Mouse (Mus musculus) frontal cortex, adult (tissue): ENCODE measurements around the gene Kank2.

ENCODE experiments used
- ATAC-seq: cut with Nextera tagmentation; 2 replicates; pipeline ENCODE4 v1.9.2; 2017; ENCODE audit warnings: mild to moderate bottlenecking, moderate library complexity, mixed read lengths; ENCODE audit not compliant: low TSS enrichment

Gene Kank2

GRCm38 (mm10) chr9:21798345-21799009 is at the start of gene Kank2:
Kank2 (minus strand) TSS chr9:21798744.
- ATAC-seq: peak; percentile 73

GRCm38 (mm10) chr9:21847926-21848325 is 49.4 kb upstream of the Kank2 start:
- ATAC-seq: no peak

- no peak for ATAC-seq
Measured at GRCm38 (mm10) chr9:21847425-21847824, 48.9 kb upstream of the Kank2 start.

DNA sequence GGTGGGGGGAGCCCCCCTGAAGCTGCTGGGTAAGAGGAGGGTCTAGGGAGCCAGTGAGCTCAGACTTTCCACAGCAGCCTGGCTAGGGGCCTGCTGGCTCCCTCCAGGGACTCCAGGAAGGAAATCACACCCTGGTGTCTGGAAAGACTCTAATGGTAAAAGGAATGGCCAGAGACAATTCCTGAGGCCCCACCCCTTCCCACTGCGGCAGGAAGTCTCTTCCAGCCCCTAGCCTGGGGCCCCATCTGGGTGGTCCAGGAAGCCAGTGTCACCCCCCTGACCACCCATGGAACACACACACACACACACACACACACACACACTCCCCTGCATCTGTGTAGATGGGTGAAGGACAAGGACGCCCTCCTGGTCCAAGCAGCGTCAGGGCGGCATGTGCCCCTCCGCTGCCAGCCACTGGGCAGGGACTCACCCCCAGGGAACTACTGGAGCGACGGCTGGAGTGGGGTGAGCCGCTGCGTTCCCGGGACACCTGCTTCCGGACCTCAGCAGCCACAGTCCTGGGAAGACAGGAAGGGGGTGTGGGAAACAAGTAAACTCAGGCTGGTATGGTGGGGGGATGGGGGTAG is 48.3 kb upstream of the Kank2 start:
- no peak for ATAC-seq

- no peak for ATAC-seq
Measured at GRCm38 (mm10) chr9:21845381-21846080, 47.0 kb upstream of the Kank2 start.

- peak; percentile 94 for ATAC-seq
Measured at GRCm38 (mm10) chr9:21843086-21843485, 44.5 kb upstream of the Kank2 start.

DNA sequence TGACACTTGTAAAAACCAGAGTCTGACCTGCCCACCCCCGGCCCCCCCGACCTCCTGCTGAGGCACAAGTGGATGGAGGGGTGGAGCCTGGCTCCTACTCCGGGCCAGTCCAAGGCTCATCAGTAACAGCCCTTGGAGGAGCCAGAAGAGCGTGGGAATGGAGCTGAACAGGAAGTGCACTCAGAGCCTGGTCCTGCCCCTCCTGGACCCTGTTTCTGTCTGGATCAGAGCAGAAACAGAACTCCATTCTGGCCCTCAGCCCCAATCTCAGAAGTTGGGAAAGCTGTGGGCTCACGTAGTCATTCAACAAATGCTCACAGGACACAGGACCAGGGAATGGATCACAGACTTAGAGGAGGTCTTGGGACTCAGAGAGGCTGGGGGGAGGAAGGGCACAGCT is 43.8 kb upstream of the Kank2 start:
- ATAC-seq: no peak

- ATAC-seq: no peak
Measured at GRCm38 (mm10) chr9:21841340-21841739, 42.8 kb upstream of the Kank2 start.

DNA sequence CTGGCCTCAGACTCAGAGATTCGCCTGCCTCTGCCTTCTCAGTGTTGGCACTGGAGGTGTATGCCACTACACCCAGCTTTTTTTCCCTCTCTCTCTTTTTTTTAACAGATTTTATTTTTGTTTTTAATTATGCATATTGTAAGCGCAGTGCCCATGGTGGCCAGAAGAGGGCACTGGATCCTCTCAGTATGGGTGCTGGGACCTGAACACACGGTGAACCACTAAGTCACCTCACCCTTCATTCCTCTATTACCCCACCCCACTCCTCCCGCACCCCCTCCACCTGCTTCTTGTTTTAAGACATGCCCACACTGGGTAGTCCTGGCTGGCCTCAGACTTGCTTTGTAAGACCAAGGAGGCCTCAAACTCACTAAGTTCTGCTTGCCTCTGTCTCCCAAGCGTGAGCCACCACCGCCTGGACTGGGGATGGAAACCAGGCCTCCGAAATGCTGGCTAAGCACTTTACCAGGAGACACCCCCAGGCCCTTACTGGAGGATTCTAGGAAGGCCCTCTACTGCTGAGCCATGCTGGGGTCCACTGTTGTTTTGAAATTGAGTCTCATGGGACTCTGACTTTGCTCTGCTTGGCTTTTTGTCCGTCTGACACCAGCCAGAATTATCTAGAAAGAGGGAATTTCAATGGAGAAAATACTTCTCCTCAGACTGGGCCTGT is 41.7 kb upstream of the Kank2 start:
- no peak for ATAC-seq

DNA sequence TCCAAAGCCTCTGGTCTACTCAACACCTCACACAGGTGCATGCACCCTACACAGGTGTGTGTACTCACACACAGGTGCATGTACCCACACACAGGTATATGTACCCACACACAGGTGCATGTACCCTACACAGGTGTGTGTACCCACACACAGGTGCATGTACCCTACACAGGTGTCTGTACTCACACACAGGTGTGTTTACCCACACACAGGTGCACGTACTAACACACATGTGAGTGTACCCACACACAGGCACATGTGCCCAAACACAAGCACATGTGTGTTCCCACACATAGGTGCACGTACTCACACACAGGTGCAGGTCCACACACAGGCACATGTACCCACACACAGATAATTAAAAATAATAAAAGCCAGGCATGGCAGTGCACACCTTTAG is 39.1 kb upstream of the Kank2 start:
- ATAC-seq: no peak

GRCm38 (mm10) chr9:21835258-21835912 is 36.8 kb upstream of the Kank2 start, which contains the start of gene Angptl8:
Angptl8 (plus strand) TSS chr9:21835510.
- no peak for ATAC-seq

GRCm38 (mm10) chr9:21831558-21832240 is 33.2 kb upstream of the Kank2 start:
- no peak for ATAC-seq

DNA sequence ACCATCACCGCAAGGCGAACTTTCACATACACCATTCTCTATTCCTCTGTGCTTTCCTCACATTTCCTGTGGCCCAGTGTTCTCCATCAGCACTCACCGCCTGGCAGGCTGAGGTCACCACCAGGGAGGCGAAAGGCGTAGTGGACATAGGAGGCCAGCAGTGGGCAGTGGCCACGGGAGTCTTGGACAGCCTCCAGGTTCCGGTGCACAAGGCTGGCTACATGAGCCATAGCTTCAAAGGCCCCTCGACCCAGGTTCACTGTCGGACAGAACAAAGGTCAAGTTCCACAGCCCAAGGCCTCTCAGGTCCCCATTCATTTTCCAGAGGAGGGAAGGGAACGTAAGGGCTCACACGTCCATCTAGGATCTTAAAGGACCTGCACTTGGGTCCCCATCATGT is 32.4 kb upstream of the Kank2 start:
- no peak for ATAC-seq

DNA sequence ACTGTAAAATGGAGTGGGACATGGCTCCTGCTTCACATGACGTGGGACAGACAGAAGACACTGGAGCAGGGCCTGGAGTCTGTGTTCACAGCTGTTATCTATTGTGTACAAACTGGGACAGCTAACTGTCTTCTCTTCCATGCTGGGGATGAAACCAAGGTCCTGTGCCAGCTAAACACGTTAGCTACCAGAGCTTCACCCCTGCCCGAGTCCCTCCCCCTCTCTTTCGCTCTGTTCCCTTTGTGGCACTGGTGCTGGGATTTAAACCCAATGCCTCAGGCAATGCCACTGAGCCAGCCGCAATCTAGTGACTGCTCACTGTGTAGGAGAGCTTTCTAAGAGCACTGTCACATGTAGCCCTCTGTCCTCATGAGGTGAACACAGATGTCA is 31.9 kb upstream of the Kank2 start:
- no peak for ATAC-seq

DNA sequence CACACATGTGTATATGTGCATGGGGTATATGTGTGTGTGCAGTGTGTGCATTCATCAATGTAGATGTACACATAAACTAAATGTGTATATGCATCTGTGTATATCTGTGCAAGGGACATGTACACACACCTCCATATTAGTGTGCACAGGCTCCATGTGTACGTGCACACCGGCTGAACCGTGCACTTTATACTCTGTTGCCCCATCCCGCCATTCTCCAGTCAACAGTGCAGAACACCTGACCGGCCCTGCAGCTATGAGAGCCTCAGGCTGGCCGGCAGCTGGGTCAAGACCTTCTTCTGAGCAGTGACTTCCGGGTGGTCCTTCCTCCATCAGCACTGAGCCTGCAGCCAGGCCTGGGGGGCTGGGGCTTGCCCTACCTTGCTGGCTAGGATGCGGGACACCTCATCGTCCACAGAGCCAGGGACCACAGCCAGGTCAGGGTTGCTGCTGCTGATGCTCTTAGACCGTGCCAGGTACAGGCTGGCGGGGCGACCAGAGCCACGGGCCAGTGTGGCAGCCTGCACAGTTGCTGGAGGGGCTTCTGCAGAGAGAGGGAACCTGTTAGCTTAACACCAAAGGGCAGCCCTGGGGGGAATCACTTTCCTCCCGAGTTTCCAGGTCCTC is 31.4 kb upstream of the Kank2 start:
- ATAC-seq: no peak

DNA sequence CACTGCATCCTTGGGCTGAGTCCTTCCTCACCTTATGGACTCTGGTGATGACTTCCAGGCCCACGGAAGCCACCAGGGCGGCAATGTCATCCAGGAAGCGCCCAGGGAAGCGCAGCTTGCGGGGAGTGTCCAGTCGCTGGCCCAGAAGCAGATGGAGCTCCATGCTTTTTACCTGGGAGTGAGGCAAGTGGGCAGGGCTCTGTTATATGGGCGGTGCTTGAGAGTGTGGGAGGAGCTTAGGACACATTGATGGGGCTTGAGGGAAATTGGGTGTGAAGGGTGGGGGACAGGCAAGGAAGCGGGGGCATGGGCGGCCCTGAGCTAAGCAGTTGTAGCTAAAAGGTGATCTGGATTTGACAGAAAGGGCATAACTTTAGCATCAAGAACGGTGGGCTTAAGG is 25.8 kb upstream of the Kank2 start:
- ATAC-seq: no peak

DNA sequence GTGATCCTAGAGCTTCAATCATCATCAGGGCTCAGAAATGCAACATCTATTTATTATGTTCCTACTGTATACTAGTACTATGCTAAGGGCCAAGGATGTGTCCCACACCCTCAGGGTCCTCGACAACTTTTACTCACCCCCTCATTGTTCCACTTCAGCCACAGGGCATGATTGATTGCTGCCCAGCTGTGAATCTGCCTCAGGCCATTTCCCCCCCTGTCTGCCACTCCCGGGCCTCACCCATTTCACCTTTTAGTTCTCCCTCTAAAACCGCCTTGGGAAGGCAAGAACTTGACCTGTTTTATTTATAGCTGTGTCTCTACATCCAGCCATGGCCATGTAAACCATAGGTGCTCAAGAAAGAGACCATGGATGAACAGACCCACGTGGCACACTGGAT is 25.4 kb upstream of the Kank2 start:
- no peak for ATAC-seq

DNA sequence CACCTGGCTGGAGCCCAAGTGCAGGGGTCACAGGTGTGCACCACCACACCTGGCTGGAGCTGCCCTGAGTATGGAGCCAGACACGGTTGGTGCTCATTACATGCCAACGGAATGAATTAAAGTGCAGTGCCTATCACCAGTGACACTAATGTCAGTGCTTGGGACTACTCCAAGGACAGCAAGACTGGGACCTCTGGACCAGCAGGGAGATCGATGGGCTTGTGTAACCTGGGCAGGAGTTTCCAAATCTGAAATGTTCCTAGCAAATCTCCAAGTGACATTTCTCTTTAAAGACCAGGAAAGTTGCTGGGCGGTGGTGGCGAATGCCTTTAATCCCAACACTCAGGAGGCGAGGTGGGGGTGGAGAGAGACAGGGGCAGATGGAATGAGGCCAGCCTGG is 24.1 kb upstream of the Kank2 start:
- ATAC-seq: no peak

DNA sequence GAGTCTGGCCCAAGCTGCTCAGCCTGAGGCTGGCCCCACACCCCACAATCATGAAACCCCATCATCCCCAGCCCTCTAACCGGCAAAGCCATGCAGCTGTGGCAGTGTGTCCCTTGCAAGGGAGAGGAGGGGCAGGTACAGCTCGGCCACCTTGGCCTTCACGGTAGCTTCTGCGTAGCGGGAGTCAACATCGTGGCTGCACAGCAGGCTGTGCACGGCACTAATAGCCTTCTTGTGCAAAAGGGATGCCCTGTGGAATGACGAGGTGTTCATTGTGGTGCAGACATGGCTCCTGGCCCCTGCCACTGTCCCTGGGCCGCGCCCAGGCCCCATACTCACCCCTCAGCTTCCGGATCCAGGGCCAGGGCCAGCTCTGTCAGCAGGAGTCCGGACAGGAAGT is 21.6 kb upstream of the Kank2 start:
- ATAC-seq: no peak

DNA sequence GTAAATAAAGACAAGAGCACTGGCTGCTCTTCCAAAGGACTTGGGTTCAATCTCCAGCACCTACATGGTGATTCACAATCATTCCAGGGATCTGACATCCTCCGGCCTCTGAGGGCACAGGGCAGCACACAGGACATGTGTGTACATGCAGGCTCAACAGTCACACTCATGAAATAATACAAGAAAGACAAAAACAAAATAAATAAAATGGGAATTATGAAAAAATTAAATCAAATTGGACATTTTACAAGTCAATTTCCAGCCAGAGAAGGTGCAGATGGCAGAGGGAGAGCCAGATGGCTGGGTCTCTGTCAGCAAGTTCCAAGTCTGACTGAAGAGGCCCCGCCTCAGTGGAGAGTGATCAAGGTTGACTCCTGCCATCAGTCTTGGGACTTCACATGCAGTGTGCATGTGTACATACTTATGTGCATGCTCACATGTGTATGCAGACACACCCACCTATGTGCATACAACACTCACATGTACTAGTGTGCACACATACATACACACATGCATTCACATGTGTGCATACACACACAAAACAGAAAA is 20.7 kb upstream of the Kank2 start:
- no peak for ATAC-seq

GRCm38 (mm10) chr9:21818561-21818960 is 20.0 kb upstream of the Kank2 start:
- ATAC-seq: no peak
